Mouse (Mus musculus) spleen, postnatal 14 days (tissue): ENCODE results near the gene Fam102a.

ENCODE experiments used
- DNase-seq, 2 experiments: peaks; one replicate each; pipeline ENCODE4 v3.0.0; 2021 to 2022; ENCODE audit warnings: low spot score in 2 of 2

Gene Fam102a

GRCm38 (mm10) chr2:32581450-32582095, 46.4 kb downstream of the Fam102a start:
- DNase-seq: no peak

GRCm38 (mm10) chr2:32582830-32583799, 48.0 kb downstream of the Fam102a start:
- DNase-seq: peak in 1 of 2 experiments; percentile 70

GRCm38 (mm10) chr2:32585149-32585714, 50.1 kb downstream of the Fam102a start:
- no peak for DNase-seq

- DNase-seq: peak; percentile 77 to 82
These were observed 51.8 kb downstream of the Fam102a start, which contains the start of gene St6galnac4 for GRCm38 (mm10) chr2:32586871-32587351. Gene St6galnac4, plus strand, starts transcription at chr2:32587095.

GRCm38 (mm10) chr2:32587731-32588321, 52.7 kb downstream of the Fam102a start:
- peak in 1 of 2 experiments; percentile 35 for DNase-seq

- DNase-seq: no peak
These were observed 54.2 kb downstream of the Fam102a start for GRCm38 (mm10) chr2:32589213-32589795.

GRCm38 (mm10) chr2:32590224-32590623, 55.1 kb downstream of the Fam102a start:
- DNase-seq: no peak

GRCm38 (mm10) chr2:32591249-32591648, 56.1 kb downstream of the Fam102a start:
- DNase-seq: no peak

- DNase-seq: no peak
These were observed 61.6 kb downstream of the Fam102a start for GRCm38 (mm10) chr2:32596725-32597124.

GRCm38 (mm10) chr2:32597248-32597647, 62.1 kb downstream of the Fam102a start:
- no peak for DNase-seq

- DNase-seq: no peak
These were observed 62.6 kb downstream of the Fam102a start for GRCm38 (mm10) chr2:32597699-32598098.

- no peak for DNase-seq
These were observed 63.4 kb downstream of the Fam102a start for GRCm38 (mm10) chr2:32598506-32598905.

- DNase-seq: no peak
These were observed 64.3 kb downstream of the Fam102a start, which contains the start of gene St6galnac6 for GRCm38 (mm10) chr2:32599409-32599808. Gene St6galnac6, plus strand, starts transcription at chr2:32599709.

- DNase-seq: peak in 1 of 2 experiments; percentile 48
These were observed 66.4 kb downstream of the Fam102a start for GRCm38 (mm10) chr2:32601417-32602065.

GRCm38 (mm10) chr2:32602600-32603054, 67.5 kb downstream of the Fam102a start:
- peak; percentile 80 to 87 for DNase-seq

- no peak for DNase-seq
These were observed 69.5 kb downstream of the Fam102a start for GRCm38 (mm10) chr2:32604631-32605030.

GRCm38 (mm10) chr2:32606161-32607142, 71.3 kb downstream of the Fam102a start:
- peak; percentile 73 to 85 for DNase-seq

GRCm38 (mm10) chr2:32607262-32607947, 72.3 kb downstream of the Fam102a start:
- DNase-seq: peak in 1 of 2 experiments; percentile 27
